Mouse (Mus musculus) MEL (cell line): ENCODE results near the gene Nav1. TPM values are rescaled to one million over a fixed set of nuclear protein-coding genes. Genes with fewer than 3 reads are reported as not detected.
A peak's percentile ranks its signal among the peaks of the same experiment; 100 is the strongest.

Experiments
- DNase-seq: peaks from one replicate; pipeline ENCODE4 v3.0.0; 2011; ENCODE audit warnings: low read depth, low spot score
- H3K27ac ChIP-seq: 2 replicates; pipeline ENCODE4 v1.5.1; 2012; ENCODE audit warnings: low read depth, mild to moderate bottlenecking, control low read depth, low read length, moderate library complexity; ENCODE audit not compliant: control insufficient read depth
- H3K27me3 ChIP-seq, 2 experiments: fragments of 150-350 bp in 1 of 2; sonication (generic) in 1 of 2; 2 replicates each; pipeline ENCODE4 v1.6.1; 2012; ENCODE audit warnings: low read length in 2 of 2, mild to moderate bottlenecking in 2 of 2, improper control_type of control experiment in 1 of 2, moderate library complexity in 1 of 2; ENCODE audit not compliant: insufficient read depth in 2 of 2, control insufficient read depth in 1 of 2
- H3K36me3 ChIP-seq, 2 experiments: 2 replicates each; pipeline ENCODE4 v1.6.1; 2012 to 2014; ENCODE audit warnings: low read length in 2 of 2, improper control_type of control experiment in 1 of 2, inconsistent platforms in 1 of 2, mild to moderate bottlenecking in 1 of 2; ENCODE audit not compliant: insufficient read depth in 2 of 2, control insufficient read depth in 1 of 2
- H3K4me1 ChIP-seq, 2 experiments: fragments of 150-350 bp in 1 of 2; sonication (generic) in 1 of 2; 2 replicates each; pipeline ENCODE4 v1.6.1; 2012; ENCODE audit warnings: low read length in 2 of 2, improper control_type of control experiment in 1 of 2, mild to moderate bottlenecking in 1 of 2; ENCODE audit not compliant: insufficient read depth in 2 of 2, control insufficient read depth in 1 of 2
- H3K4me3 ChIP-seq, 2 experiments: fragments of 150-350 bp in 1 of 2; sonication (generic) in 1 of 2; 2 replicates each; pipeline ENCODE4 v1.5.1; 2012; ENCODE audit warnings: low read depth in 2 of 2, low read length in 2 of 2, mild to moderate bottlenecking in 2 of 2, moderate library complexity in 2 of 2, control low read depth in 1 of 2, improper control_type of control experiment in 1 of 2; ENCODE audit not compliant: control insufficient read depth in 1 of 2, insufficient read depth in 1 of 2
- H3K79me2 ChIP-seq: 2 replicates; pipeline ENCODE4 v1.6.1; 2012; ENCODE audit warnings: mild to moderate bottlenecking, low read length, moderate library complexity; ENCODE audit not compliant: control insufficient read depth, poor library complexity, insufficient read depth
- H3K9ac ChIP-seq: 2 replicates; pipeline ENCODE4 v1.6.1; 2012; ENCODE audit warnings: low read depth, mild to moderate bottlenecking, control low read depth, low read length, moderate library complexity; ENCODE audit not compliant: control insufficient read depth, poor library complexity, severe bottlenecking
- H3K9me3 ChIP-seq: fragments of 150-350 bp; sonication (generic); replicated peaks from 2 replicates; pipeline ENCODE4 v1.6.1; 2012; ENCODE audit warnings: mild to moderate bottlenecking, low read length, improper control_type of control experiment, moderate library complexity; ENCODE audit not compliant: insufficient read depth
- BHLHE40 ChIP-seq: IDR thresholded peaks from 2 replicates; pipeline ENCODE4 v1.6.1; 2012; ENCODE audit warnings: low read depth, mild to moderate bottlenecking, inconsistent platforms, low read length, improper control_type of control experiment, borderline replicate concordance
- CHD1 ChIP-seq: IDR thresholded peaks from 2 replicates; pipeline ENCODE4 v1.6.1; 2012; ENCODE audit warnings: low read depth, mild to moderate bottlenecking, inconsistent platforms, low read length, improper control_type of control experiment
- CTCF ChIP-seq, 3 experiments: IDR thresholded peaks in 2 of 3; conservative IDR thresholded peaks in 1 of 3; 2 replicates each; pipeline ENCODE4 v1.5.1; 2011 to 2012; ENCODE audit warnings: low read length in 3 of 3, low read depth in 2 of 3, mild to moderate bottlenecking in 2 of 3, improper control_type of control experiment in 1 of 3, inconsistent platforms in 1 of 3, mixed read lengths in 1 of 3, moderate library complexity in 1 of 3; ENCODE audit not compliant: control insufficient read depth in 1 of 3, insufficient read depth in 1 of 3, poor library complexity in 1 of 3, severe bottlenecking in 1 of 3
- E2F4 ChIP-seq: IDR thresholded peaks from 2 replicates; pipeline ENCODE4 v1.6.1; 2011; ENCODE audit warnings: low read depth, low read length, improper control_type of control experiment, borderline replicate concordance
- ETS1 ChIP-seq: IDR thresholded peaks from 2 replicates; pipeline ENCODE4 v1.6.1; 2012; ENCODE audit warnings: low read depth, mild to moderate bottlenecking, inconsistent platforms, low read length, improper control_type of control experiment, moderate library complexity
- GABPA ChIP-seq: IDR thresholded peaks from 2 replicates; pipeline ENCODE4 v1.6.1; 2012; ENCODE audit warnings: low read depth, mild to moderate bottlenecking, inconsistent platforms, low read length, improper control_type of control experiment, moderate library complexity
- JUND ChIP-seq: IDR thresholded peaks from 2 replicates; pipeline ENCODE4 v1.6.1; 2011; ENCODE audit warnings: low read depth, mild to moderate bottlenecking, improper control_type of control experiment, low read length
- MAFK ChIP-seq: IDR thresholded peaks from 2 replicates; pipeline ENCODE4 v1.6.1; 2011; ENCODE audit warnings: low read depth, mild to moderate bottlenecking, low read length, improper control_type of control experiment, borderline replicate concordance
- MAX ChIP-seq: IDR thresholded peaks from 2 replicates; pipeline ENCODE4 v1.6.1; 2011; ENCODE audit warnings: low read length, improper control_type of control experiment
- MAZ ChIP-seq: IDR thresholded peaks from 2 replicates; pipeline ENCODE4 v1.6.1; 2012; ENCODE audit warnings: low read depth, mild to moderate bottlenecking, inconsistent platforms, low read length, improper control_type of control experiment
- MYC ChIP-seq: IDR thresholded peaks from 2 replicates; pipeline ENCODE4 v1.6.1; 2011; ENCODE audit warnings: low read depth, mild to moderate bottlenecking, low read length, improper control_type of control experiment, moderate library complexity
- POLR2AphosphoS2 ChIP-seq: IDR thresholded peaks from 2 replicates; pipeline ENCODE4 v1.6.1; 2011; ENCODE audit warnings: low read length, improper control_type of control experiment
- POLR2AphosphoS5 ChIP-seq: IDR thresholded peaks from 2 replicates; pipeline ENCODE4 v1.6.1; 2012; ENCODE audit warnings: low read depth, borderline replicate concordance, mild to moderate bottlenecking, inconsistent platforms, low read length, moderate library complexity, mixed read lengths
- RCOR1 ChIP-seq: IDR thresholded peaks from 2 replicates; pipeline ENCODE4 v1.6.1; 2012; ENCODE audit warnings: low read depth, mild to moderate bottlenecking, inconsistent platforms, low read length, improper control_type of control experiment
- SIN3A ChIP-seq: IDR thresholded peaks from 2 replicates; pipeline ENCODE4 v1.6.1; 2012; ENCODE audit warnings: low read length, improper control_type of control experiment, inconsistent platforms
- SMC3 ChIP-seq: IDR thresholded peaks from 2 replicates; pipeline ENCODE4 v1.6.1; 2011; ENCODE audit warnings: low read depth, low read length, improper control_type of control experiment
- TBP ChIP-seq: IDR thresholded peaks from 2 replicates; pipeline ENCODE4 v1.8.0; 2011; ENCODE audit warnings: low read depth, low read length, improper control_type of control experiment
- TCF12 ChIP-seq: IDR thresholded peaks from 2 replicates; pipeline ENCODE4 v1.6.1; 2014; ENCODE audit warnings: low read depth, mild to moderate bottlenecking, inconsistent platforms, low read length, improper control_type of control experiment, moderate library complexity
- USF1 ChIP-seq: IDR thresholded peaks from 2 replicates; pipeline ENCODE4 v1.6.1; 2014; ENCODE audit warnings: low read depth, mild to moderate bottlenecking, inconsistent platforms, low read length, improper control_type of control experiment, moderate library complexity
- ZC3H11A ChIP-seq: IDR thresholded peaks from 2 replicates; pipeline ENCODE4 v1.6.1; 2012; ENCODE audit warnings: low read depth, mild to moderate bottlenecking, inconsistent platforms, low read length, improper control_type of control experiment
- ZKSCAN1 ChIP-seq: IDR thresholded peaks from 2 replicates; pipeline ENCODE4 v1.6.1; 2012; ENCODE audit warnings: low read depth, mild to moderate bottlenecking, inconsistent platforms, low read length, improper control_type of control experiment, moderate library complexity
- ZMIZ1 ChIP-seq: IDR thresholded peaks from 2 replicates; pipeline ENCODE4 v1.6.1; 2012; ENCODE audit warnings: low read depth, mild to moderate bottlenecking, inconsistent platforms, low read length, improper control_type of control experiment, moderate library complexity
- ZNF384 ChIP-seq: IDR thresholded peaks from 2 replicates; pipeline ENCODE4 v1.6.1; 2012; ENCODE audit warnings: low read depth, mild to moderate bottlenecking, inconsistent platforms, low read length, improper control_type of control experiment
- polyA plus RNA-seq, 2 experiments: library from polyadenylated mRNA; stranded (reverse) in 1 of 2; unstranded in 1 of 2; fragments of >175 nt in 1 of 2; fragments of >200 nt in 1 of 2; gene quantifications; 2 replicates each; pipeline versions ENCODE4 v1.2.1 to v1.2.4; 2012; ENCODE audit warnings: low replicate concordance in 2 of 2, low read depth in 1 of 2; ENCODE audit not compliant: insufficient read length in 2 of 2, insufficient read depth in 1 of 2, missing spikeins in 1 of 2
- total RNA-seq: library from RNA; depleted of rRNA; stranded (reverse); fragments of 300-350 nt; gene quantifications from 2 replicates; pipeline ENCODE4 v1.2.3, GENCODE M21; 2012

Gene Nav1
- total and polyA plus RNA-seq, 3 experiments: 0.89 to 9.6 TPM; not detected in 1

DNA sequence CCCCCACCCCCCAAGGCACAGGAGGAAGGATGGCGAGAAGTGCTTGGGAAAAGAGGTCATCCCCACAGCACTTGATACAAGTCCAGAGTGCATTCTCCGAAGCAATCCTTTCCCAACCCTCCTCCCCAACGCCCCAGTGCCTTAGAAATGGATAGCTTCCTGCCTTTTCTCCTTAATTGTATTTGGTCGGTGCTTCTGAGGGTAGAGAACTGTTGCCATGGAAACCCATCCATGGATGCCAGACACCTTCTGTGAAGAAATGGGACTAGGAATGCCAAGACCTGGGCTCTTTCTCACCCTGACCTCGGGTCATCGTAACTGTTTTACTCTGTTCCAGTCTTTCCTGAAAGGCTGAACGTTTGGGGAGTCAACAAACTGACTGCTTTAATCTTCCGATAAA, 26.1 kb downstream of the Nav1 start:
- Histone ChIP-seq H3K9me3 (no peaks in the 10 kb centered on the region), H3K27me3 (no peaks in the 10 kb centered on the region), H3K4me1 (no peaks in the 10 kb centered on the region), H3K27ac (no peak overlapping the region), H3K4me3 (no peak overlapping the region), H3K79me2 (no peaks in the 10 kb centered on the region), H3K36me3 (no peaks in the 10 kb centered on the region), H3K9ac (no peak overlapping the region)
- TF ChIP-seq USF1 (0 out of 2 replicates have a peak, but pooled peaks have one; percentile 12), GABPA (no peak)
- no peak for DNase-seq

DNA sequence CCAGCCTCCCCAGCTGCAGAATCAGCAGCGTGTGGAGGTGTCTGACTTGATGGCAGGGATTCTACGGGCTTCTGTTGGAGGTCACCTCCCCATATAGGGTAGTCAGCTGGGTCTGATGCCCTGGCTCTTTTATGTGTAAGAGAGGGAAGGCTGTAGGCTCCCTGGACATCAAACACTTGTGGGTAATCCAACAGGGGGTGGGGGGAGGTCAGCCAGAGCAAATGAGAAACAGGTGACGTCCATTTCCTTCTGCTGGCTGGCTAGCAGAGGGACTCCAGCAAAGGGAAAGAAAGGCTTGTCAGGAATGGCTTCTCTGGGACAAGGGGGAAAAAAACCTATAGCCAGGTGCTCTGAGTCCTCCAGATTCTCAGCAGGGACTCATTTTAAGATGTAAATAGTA, 28.0 kb downstream of the Nav1 start:
- H3K4me3 ChIP-seq: no peak overlapping the region
- no peak overlapping the region for H3K9ac ChIP-seq
- TF ChIP-seq GABPA (no peak), POLR2AphosphoS2 (no peak), E2F4 (no peak), ZC3H11A (no peak), ZMIZ1 (no peak), TBP (no peak), POLR2AphosphoS5 (no peak), CTCF (IDR thresholded peaks at IDR 0.05 in 2 of 3, conservative IDR thresholded peaks at IDR 0.05 in 1 of 3; ENCODE audit: control insufficient read depth in 1 of 3, insufficient read depth in 1 of 3, low read depth in 2 of 3, low read length in 3 of 3, poor library complexity in 1 of 3, severe bottlenecking in 1 of 3) (no peak), JUND (no peak), BHLHE40 (no peak), SIN3A (no peak), USF1 (no peak), MAFK (no peak), MYC (no peak)
- H3K79me2 ChIP-seq: no peaks in the 10 kb centered on the region
- H3K36me3 ChIP-seq: no peaks in the 10 kb centered on the region
- no peak for DNase-seq
- no peak overlapping the region for H3K27ac ChIP-seq
- H3K4me1 ChIP-seq: no peaks in the 10 kb centered on the region
- no peaks in the 10 kb centered on the region for H3K27me3 ChIP-seq
- no peaks in the 10 kb centered on the region for H3K9me3 ChIP-seq

DNA sequence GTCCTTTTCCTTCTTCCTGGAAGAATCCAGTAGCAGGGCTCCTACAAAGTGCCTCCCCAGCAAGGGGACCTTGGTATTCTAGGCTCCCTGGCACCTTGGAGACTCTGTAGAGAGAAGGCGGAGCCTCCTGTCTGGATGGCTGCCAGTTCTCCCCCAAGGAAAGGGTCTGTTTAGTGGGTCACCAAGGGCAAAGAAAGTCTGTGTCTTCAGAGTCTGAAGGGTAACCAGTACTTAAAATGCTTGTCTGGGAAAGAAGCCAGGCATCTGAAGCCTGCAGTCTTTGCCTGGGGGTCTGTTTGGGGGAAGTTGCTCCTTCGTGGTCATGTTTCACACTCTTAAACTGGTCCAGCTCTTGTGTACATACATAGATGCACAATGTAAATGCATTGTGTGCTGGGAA, 29.3 kb downstream of the Nav1 start:
- H3K36me3 ChIP-seq: no peaks in the 10 kb centered on the region
- no peaks in the 10 kb centered on the region for H3K9me3 ChIP-seq
- H3K9ac ChIP-seq: no peak overlapping the region
- H3K27me3 ChIP-seq: no peaks in the 10 kb centered on the region
- TF ChIP-seq ETS1: no peak
- TF ChIP-seq POLR2AphosphoS5: no peak
- no peak for TF ChIP-seq CTCF (IDR thresholded peaks at IDR 0.05 in 2 of 3, conservative IDR thresholded peaks at IDR 0.05 in 1 of 3; ENCODE audit: control insufficient read depth in 1 of 3, insufficient read depth in 1 of 3, low read depth in 2 of 3, low read length in 3 of 3, poor library complexity in 1 of 3, severe bottlenecking in 1 of 3)
- no peak for TF ChIP-seq TBP
- TF ChIP-seq CHD1: no peak
- no peak for TF ChIP-seq MAX
- TF ChIP-seq MAZ: no peak
- TF ChIP-seq SMC3: no peak
- TF ChIP-seq USF1: no peak
- no peak for TF ChIP-seq ZNF384
- no peak for TF ChIP-seq POLR2AphosphoS2
- no peak for TF ChIP-seq TCF12
- no peak for TF ChIP-seq RCOR1
- TF ChIP-seq ZKSCAN1: no peak
- TF ChIP-seq, all 39 proteins: peak for 0
- DNase-seq: no peak
- H3K79me2 ChIP-seq: no peaks in the 10 kb centered on the region
- H3K27ac ChIP-seq: no peak overlapping the region
- H3K4me3 ChIP-seq: no peak overlapping the region
- H3K4me1 ChIP-seq: no peaks in the 10 kb centered on the region
